Mouse (Mus musculus): ENCODE measurements at regions not wholly inside any gene's neighbourhood (a gene's known extent, or its start where the extent isn't known, plus 50 kb on each side); places are given as distances from the start of the nearest gene placed in this dataset.
A peak's percentile ranks its signal among the peaks of the same experiment; 100 is the strongest.

- 89% methylated on average over 2 of the region's 2 CpGs for WGBS
- Histone ChIP-seq H3K4me1 (ENCODE audit: control insufficient read depth, insufficient read depth, low read length) (no peaks in the 10 kb centered on the region), H3K27me3 (ENCODE audit: control insufficient read depth, insufficient read depth, low read length) (no peaks in the 10 kb centered on the region), H3K4me3 (replicated peaks; ENCODE audit: insufficient read depth, low read depth, low read length) (no peak overlapping the region), H3K27ac (ENCODE audit: insufficient read depth, low read length) (no peak overlapping the region)
- no peak for TF ChIP-seq POLR2A (IDR thresholded peaks at IDR 0.05; ENCODE audit: borderline replicate concordance, insufficient read depth, low read length)
- TF ChIP-seq CTCF (IDR thresholded peaks at IDR 0.05; ENCODE audit: borderline replicate concordance, insufficient read depth, low read depth, low read length) = no peak
- DNase-seq = no peak
Observed at GRCm38 (mm10) chr11:45718630-45719029, 133.2 kb upstream of the Clint1 start.

GRCm38 (mm10) chr11:45719821-45720220 is 132.0 kb upstream of the Clint1 start:
- DNase-seq = no peak
- no peak for TF ChIP-seq POLR2A (IDR thresholded peaks at IDR 0.05; ENCODE audit: borderline replicate concordance, insufficient read depth, low read length)
- TF ChIP-seq CTCF (IDR thresholded peaks at IDR 0.05; ENCODE audit: borderline replicate concordance, insufficient read depth, low read depth, low read length) = no peak
- 82% methylated on average over 6 of the region's 6 CpGs for WGBS

GRCm38 (mm10) chr11:45736561-45736960 is 115.3 kb upstream of the Clint1 start:
- Histone ChIP-seq H3K27me3 (ENCODE audit: control insufficient read depth, insufficient read depth, low read length) (no peaks in the 10 kb centered on the region), H3K4me1 (ENCODE audit: control insufficient read depth, insufficient read depth, low read length) (no peaks in the 10 kb centered on the region), H3K27ac (ENCODE audit: insufficient read depth, low read length) (no peak overlapping the region), H3K4me3 (replicated peaks; ENCODE audit: insufficient read depth, low read depth, low read length) (no peak overlapping the region)
- TF ChIP-seq CTCF (IDR thresholded peaks at IDR 0.05; ENCODE audit: borderline replicate concordance, insufficient read depth, low read depth, low read length) (no peak), POLR2A (IDR thresholded peaks at IDR 0.05; ENCODE audit: borderline replicate concordance, insufficient read depth, low read length) (no peak)
- WGBS = 39% methylated on average over 3 of the region's 3 CpGs
- DNase-seq = no peak

More at GRCm38 (mm10) chr11:45719821-45720220, 132.0 kb upstream of the Clint1 start:
- H3K4me3 ChIP-seq (replicated peaks; ENCODE audit: insufficient read depth, low read depth, low read length) = no peak overlapping the region
- H3K4me1 ChIP-seq (ENCODE audit: control insufficient read depth, insufficient read depth, low read length) = no peaks in the 10 kb centered on the region
- no peak overlapping the region for H3K27ac ChIP-seq (ENCODE audit: insufficient read depth, low read length)
- H3K27me3 ChIP-seq (ENCODE audit: control insufficient read depth, insufficient read depth, low read length) = no peaks in the 10 kb centered on the region

- H3K4me1 ChIP-seq (ENCODE audit: control insufficient read depth, insufficient read depth, low read length) = no peaks in the 10 kb centered on the region
- no peak for TF ChIP-seq CTCF (IDR thresholded peaks at IDR 0.05; ENCODE audit: borderline replicate concordance, insufficient read depth, low read depth, low read length)
- TF ChIP-seq POLR2A (IDR thresholded peaks at IDR 0.05; ENCODE audit: borderline replicate concordance, insufficient read depth, low read length) = no peak
- DNase-seq = no peak
- H3K27me3 ChIP-seq (ENCODE audit: control insufficient read depth, insufficient read depth, low read length) = no peaks in the 10 kb centered on the region
- WGBS = 82% methylated on average over 6 of the region's 6 CpGs
- no peak overlapping the region for H3K27ac ChIP-seq (ENCODE audit: insufficient read depth, low read length)
- H3K4me3 ChIP-seq (replicated peaks; ENCODE audit: insufficient read depth, low read depth, low read length) = no peak overlapping the region
Observed at GRCm38 (mm10) chr11:45738331-45738730, 113.5 kb upstream of the Clint1 start.

GRCm38 (mm10) chr11:45745941-45746340 is 105.9 kb upstream of the Clint1 start:
- Histone ChIP-seq H3K4me1 (ENCODE audit: control insufficient read depth, insufficient read depth, low read length) (no peaks in the 10 kb centered on the region), H3K4me3 (replicated peaks; ENCODE audit: insufficient read depth, low read depth, low read length) (no peak overlapping the region), H3K27me3 (ENCODE audit: control insufficient read depth, insufficient read depth, low read length) (no peaks in the 10 kb centered on the region), H3K27ac (ENCODE audit: insufficient read depth, low read length) (no peak overlapping the region)
- no peak for TF ChIP-seq POLR2A (IDR thresholded peaks at IDR 0.05; ENCODE audit: borderline replicate concordance, insufficient read depth, low read length)
- TF ChIP-seq CTCF (IDR thresholded peaks at IDR 0.05; ENCODE audit: borderline replicate concordance, insufficient read depth, low read depth, low read length) = no peak
- 87% methylated on average over 2 of the region's 2 CpGs for WGBS
- DNase-seq = no peak

- Histone ChIP-seq H3K27ac (ENCODE audit: insufficient read depth, low read length) (no peak overlapping the region), H3K4me1 (ENCODE audit: control insufficient read depth, insufficient read depth, low read length) (no peaks in the 10 kb centered on the region), H3K27me3 (ENCODE audit: control insufficient read depth, insufficient read depth, low read length) (no peaks in the 10 kb centered on the region), H3K4me3 (replicated peaks; ENCODE audit: insufficient read depth, low read depth, low read length) (no peak overlapping the region)
- no peak for DNase-seq
- no peak for TF ChIP-seq POLR2A (IDR thresholded peaks at IDR 0.05; ENCODE audit: borderline replicate concordance, insufficient read depth, low read length)
- TF ChIP-seq CTCF (IDR thresholded peaks at IDR 0.05; ENCODE audit: borderline replicate concordance, insufficient read depth, low read depth, low read length) = no peak
- 53% methylated on average over 2 of the region's 2 CpGs for WGBS
Observed at GRCm38 (mm10) chr11:45750249-45750648, 101.6 kb upstream of the Clint1 start.

- Histone ChIP-seq H3K4me3 (replicated peaks; ENCODE audit: insufficient read depth, low read depth, low read length) (no peak overlapping the region), H3K27ac (ENCODE audit: insufficient read depth, low read length) (no peak overlapping the region), H3K4me1 (ENCODE audit: control insufficient read depth, insufficient read depth, low read length) (no peaks in the 10 kb centered on the region), H3K27me3 (ENCODE audit: control insufficient read depth, insufficient read depth, low read length) (no peaks in the 10 kb centered on the region)
- TF ChIP-seq CTCF (IDR thresholded peaks at IDR 0.05; ENCODE audit: borderline replicate concordance, insufficient read depth, low read depth, low read length) (peak; percentile 50), POLR2A (IDR thresholded peaks at IDR 0.05; ENCODE audit: borderline replicate concordance, insufficient read depth, low read length) (no peak)
- peak; percentile 8 to 11 for DNase-seq
- 68% methylated on average over 1 of the region's 1 CpGs for WGBS
Observed at GRCm38 (mm10) chr11:45752237-45752636, 99.6 kb upstream of the Clint1 start.

GRCm38 (mm10) chr11:45752791-45753190 is 99.1 kb upstream of the Clint1 start:
- no peak overlapping the region for H3K4me3 ChIP-seq (replicated peaks; ENCODE audit: insufficient read depth, low read depth, low read length)
- H3K4me1 ChIP-seq (ENCODE audit: control insufficient read depth, insufficient read depth, low read length) = no peaks in the 10 kb centered on the region
- no peaks in the 10 kb centered on the region for H3K27me3 ChIP-seq (ENCODE audit: control insufficient read depth, insufficient read depth, low read length)
- 62% methylated on average over 2 of the region's 2 CpGs for WGBS
- no peak for TF ChIP-seq POLR2A (IDR thresholded peaks at IDR 0.05; ENCODE audit: borderline replicate concordance, insufficient read depth, low read length)
- TF ChIP-seq CTCF (IDR thresholded peaks at IDR 0.05; ENCODE audit: borderline replicate concordance, insufficient read depth, low read depth, low read length) = no peak
- no peak for DNase-seq
- H3K27ac ChIP-seq (ENCODE audit: insufficient read depth, low read length) = no peak overlapping the region

Data from cerebellum, adult 2 months (tissue).